Mouse (Mus musculus): ENCODE results near the gene P2rx3. TPM values are rescaled to one million over a fixed set of nuclear protein-coding genes. Genes with fewer than 3 reads are reported as not detected.

The P2rx3 gene
- polyA plus RNA-seq, 1 experiment from 2014 or later, result 19.3 TPM

DNA sequence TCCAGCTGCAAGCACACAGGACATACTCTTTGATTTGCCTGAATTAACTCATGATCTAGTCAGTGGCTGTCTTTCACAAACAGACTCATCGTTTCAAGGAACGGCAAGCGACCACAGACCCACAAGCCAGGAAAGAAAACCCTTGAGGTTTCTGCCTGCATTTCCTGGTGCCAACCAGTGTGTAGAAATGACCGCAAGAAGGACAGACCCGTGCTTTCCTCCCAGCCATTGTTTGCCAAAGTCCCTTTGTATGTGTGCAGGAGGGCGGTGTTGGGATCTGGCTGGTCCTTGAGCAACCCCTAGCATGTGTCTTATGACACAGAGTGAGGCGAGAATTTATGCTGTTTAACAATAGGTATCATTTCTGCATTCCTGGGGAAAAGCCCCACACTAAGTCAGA lies 3.1 kb downstream of the P2rx3 start:
- no peak overlapping the region for H3K9ac ChIP-seq
- H3K36me3 ChIP-seq, result no peaks in the 10 kb centered on the region
- no peak overlapping the region for H3K4me3 ChIP-seq
- no peak overlapping the region for H3K27ac ChIP-seq
- H3K27me3 ChIP-seq, result no peaks in the 10 kb centered on the region
- no peaks in the 10 kb centered on the region for H3K9me3 ChIP-seq
- H3K4me2 ChIP-seq, result no peak overlapping the region
- ATAC-seq (ENCODE audit: low FRiP score), result no peak
- 83% methylated on average over 7 of the region's 7 CpGs for WGBS
- peaks cover 21% of the 10 kb centered on the region for H3K4me1 ChIP-seq (replicated peaks)

DNA sequence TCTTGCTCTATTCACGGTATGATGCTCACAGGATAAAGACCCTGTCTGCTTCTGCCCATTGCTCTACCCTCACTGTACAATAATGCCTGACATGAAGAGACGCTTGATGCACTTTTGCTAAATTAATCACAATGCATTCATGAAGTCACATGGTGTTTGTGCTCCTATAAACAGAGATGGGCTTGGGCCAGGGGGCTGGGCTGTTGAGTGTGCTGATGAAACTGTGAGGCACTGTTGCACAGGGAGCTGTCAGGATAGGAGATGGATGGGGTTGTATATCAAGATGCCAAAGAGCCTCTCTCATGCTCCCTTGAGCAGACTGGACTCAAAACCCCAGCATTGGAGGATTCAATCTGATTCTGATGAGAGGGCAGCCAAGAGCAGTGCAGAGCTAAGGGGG lies 4.1 kb downstream of the P2rx3 start:
- no peaks in the 10 kb centered on the region for H3K27me3 ChIP-seq
- H3K27ac ChIP-seq, result no peak overlapping the region
- peaks cover 16% of the 10 kb centered on the region for H3K4me1 ChIP-seq (replicated peaks)
- 82% methylated on average over 2 of the region's 2 CpGs for WGBS
- H3K4me2 ChIP-seq, result no peak overlapping the region
- no peak overlapping the region for H3K4me3 ChIP-seq
- H3K36me3 ChIP-seq, result no peaks in the 10 kb centered on the region
- no peaks in the 10 kb centered on the region for H3K9me3 ChIP-seq
- ATAC-seq (ENCODE audit: low FRiP score), result no peak
- no peak overlapping the region for H3K9ac ChIP-seq

DNA sequence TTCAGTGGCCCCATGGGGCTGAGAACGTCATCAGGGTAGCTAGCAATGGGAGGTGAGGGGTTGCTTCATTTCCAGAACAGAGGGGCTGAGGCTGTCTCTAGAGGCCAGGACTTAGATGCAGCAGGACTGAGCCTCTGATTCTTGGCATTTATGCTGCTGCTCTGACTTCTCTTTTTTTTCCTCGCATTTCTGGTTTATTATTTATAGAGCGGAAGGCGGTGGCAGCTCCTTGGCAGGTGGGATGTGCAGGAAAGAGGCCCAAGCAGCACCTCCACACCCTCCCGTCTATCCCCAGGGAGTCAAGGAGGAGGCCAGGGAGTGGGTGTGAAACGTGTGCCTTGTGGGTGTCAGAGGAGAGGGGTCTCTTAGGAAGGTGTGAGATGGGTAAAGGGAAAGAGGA lies 6.3 kb downstream of the P2rx3 start:
- Histone ChIP-seq H3K36me3 (no peaks in the 10 kb centered on the region), H3K9me3 (no peaks in the 10 kb centered on the region), H3K4me1 (replicated peaks) (peaks cover 4% of the 10 kb centered on the region), H3K4me2 (no peak overlapping the region), H3K4me3 (no peak overlapping the region), H3K27me3 (0 out of 2 replicates have a peak, but pooled peaks cover 3% of the 10 kb centered on the region), H3K27ac (no peak overlapping the region), H3K9ac (no peak overlapping the region)
- ATAC-seq (ENCODE audit: low FRiP score), result no peak
- 74% methylated on average over 6 of the region's 6 CpGs for WGBS

DNA sequence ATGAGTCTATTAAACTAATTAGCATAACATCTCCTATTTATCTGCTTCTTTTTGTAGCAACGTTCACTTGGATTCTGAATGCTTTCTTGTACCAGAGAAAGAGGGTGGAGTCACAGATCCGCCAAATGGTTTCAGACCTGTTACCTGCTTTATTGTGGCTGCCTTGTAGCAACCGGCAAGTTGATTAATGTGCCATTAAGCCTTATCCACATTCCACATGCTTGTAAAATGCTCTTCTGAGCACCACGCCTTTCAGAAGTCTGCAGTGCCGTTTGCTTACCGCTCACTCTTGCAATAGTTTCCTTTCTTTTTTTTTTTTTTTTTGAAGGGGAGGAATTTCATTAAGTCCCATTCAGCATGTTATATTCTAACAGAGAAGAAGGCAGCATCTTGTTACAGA lies 7.4 kb downstream of the P2rx3 start:
- Histone ChIP-seq H3K9ac (no peak overlapping the region), H3K4me2 (no peak overlapping the region), H3K27me3 (0 out of 2 replicates have a peak, but pooled peaks cover 3% of the 10 kb centered on the region), H3K9me3 (no peaks in the 10 kb centered on the region), H3K4me3 (no peak overlapping the region), H3K36me3 (no peaks in the 10 kb centered on the region), H3K4me1 (replicated peaks) (no peaks in the 10 kb centered on the region), H3K27ac (no peak overlapping the region)
- ATAC-seq (ENCODE audit: low FRiP score), result no peak
- WGBS, result 56% methylated on average over 6 of the region's 6 CpGs

DNA sequence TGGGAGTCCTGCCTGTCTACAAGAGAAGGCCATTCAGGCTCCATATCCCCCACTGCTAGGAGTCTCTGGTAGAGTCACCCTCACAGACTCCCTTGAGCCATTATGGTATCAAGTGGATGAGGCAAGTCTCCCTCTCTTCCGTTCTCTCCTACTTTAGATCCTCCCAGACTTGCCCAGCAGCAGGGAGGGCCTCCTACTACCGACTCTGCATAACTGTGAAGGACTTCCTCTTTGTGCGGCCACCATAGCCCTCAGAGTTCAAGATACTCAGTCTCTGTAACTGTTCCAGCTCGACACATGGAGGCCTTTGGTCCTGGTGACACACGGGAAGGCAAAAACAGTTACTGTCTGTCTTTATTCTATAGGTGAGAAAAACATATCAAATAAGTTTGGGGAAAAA lies 10.0 kb downstream of the P2rx3 start:
- Histone ChIP-seq H3K4me1 (replicated peaks) (no peaks in the 10 kb centered on the region), H3K4me2 (no peak overlapping the region), H3K27ac (no peak overlapping the region), H3K4me3 (no peak overlapping the region), H3K9me3 (no peaks in the 10 kb centered on the region), H3K27me3 (0 out of 2 replicates have a peak, but pooled peaks cover 3% of the 10 kb centered on the region), H3K9ac (no peak overlapping the region), H3K36me3 (no peaks in the 10 kb centered on the region)
- 79% methylated on average over 5 of the region's 5 CpGs for WGBS
- ATAC-seq (ENCODE audit: low FRiP score), result no peak

DNA sequence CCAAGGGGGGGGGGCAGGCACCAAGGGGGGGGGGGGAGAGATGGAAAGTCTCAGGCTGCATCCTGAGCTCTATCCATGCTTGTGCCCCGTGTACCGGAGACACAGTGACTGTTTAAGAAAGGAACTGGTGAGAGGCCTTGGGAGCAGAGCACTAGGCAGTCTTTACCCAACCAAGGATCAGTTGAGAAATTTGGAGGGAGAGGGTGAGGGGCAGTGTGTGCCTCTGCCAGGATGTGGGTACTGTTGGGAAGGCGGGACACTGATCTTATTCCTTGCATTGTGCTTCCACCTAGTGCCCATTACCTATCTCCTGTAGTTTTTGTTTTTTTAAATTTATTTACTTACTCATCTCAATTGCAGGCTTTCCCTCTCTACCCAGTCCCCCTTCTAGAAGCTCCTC lies 11.1 kb downstream of the P2rx3 start:
- no peak overlapping the region for H3K4me3 ChIP-seq
- 0 out of 2 replicates have a peak, but pooled peaks cover 3% of the 10 kb centered on the region for H3K27me3 ChIP-seq
- no peaks in the 10 kb centered on the region for H3K9me3 ChIP-seq
- H3K36me3 ChIP-seq, result no peaks in the 10 kb centered on the region
- WGBS, result 85% methylated on average over 3 of the region's 3 CpGs
- H3K27ac ChIP-seq, result no peak overlapping the region
- H3K9ac ChIP-seq, result no peak overlapping the region
- no peak for ATAC-seq (ENCODE audit: low FRiP score)
- H3K4me2 ChIP-seq, result no peak overlapping the region
- H3K4me1 ChIP-seq (replicated peaks), result no peaks in the 10 kb centered on the region

DNA sequence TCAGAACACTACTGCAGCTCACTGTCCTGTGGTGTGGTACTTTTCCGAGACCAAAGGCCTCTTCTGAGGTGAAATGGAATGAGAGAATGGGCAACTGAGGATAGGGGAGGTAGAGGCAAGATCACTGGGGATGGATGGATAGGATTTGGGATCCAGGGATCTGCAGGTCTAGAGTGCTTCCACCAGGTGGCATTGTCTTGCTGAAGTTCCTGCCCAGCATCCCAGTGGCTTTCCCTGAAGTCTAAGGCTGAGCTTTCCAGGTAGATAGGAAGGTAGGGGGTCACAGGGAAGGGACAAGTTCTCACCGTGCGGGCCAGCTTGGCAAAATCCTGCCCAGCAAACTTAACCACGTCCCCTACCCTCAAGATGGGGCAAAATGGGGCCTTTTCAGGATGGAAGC lies 15.2 kb downstream of the P2rx3 start:
- no peaks in the 10 kb centered on the region for H3K9me3 ChIP-seq

DNA sequence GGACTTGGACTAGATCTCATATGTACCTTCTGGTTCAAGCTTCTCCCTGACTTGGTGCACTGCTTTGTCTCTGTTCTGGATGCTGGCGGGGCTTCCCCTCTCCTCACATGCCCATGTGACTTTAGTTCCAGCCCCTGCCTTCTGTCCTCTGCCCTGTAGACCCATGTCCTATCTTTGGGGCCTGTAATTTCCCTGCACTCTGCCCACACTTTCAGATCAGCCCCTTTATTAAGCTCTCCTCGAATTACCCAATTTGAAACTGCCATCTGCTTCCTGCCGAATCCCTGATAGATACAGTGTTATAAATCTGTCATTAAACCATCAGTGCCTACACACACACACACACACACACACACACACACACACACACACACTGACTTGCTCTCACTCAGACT lies 22.7 kb downstream of the P2rx3 start:
- Histone ChIP-seq H3K9me3 (no peaks in the 10 kb centered on the region), H3K27me3 (no peaks in the 10 kb centered on the region), H3K36me3 (no peaks in the 10 kb centered on the region), H3K9ac (no peak overlapping the region), H3K4me3 (no peak overlapping the region), H3K27ac (no peak overlapping the region), H3K4me1 (replicated peaks) (no peaks in the 10 kb centered on the region), H3K4me2 (no peak overlapping the region)
- no peak for ATAC-seq (ENCODE audit: low FRiP score)
- WGBS, result 67% methylated on average over 3 of the region's 3 CpGs

More for the DNA sequence above, 15.2 kb downstream of the P2rx3 start:
- Histone ChIP-seq H3K4me2 (no peak overlapping the region), H3K4me1 (replicated peaks) (no peaks in the 10 kb centered on the region), H3K36me3 (no peaks in the 10 kb centered on the region), H3K27ac (no peak overlapping the region), H3K27me3 (no peaks in the 10 kb centered on the region), H3K4me3 (no peak overlapping the region), H3K9ac (no peak overlapping the region; the same call in 1 of the 2 replicates)
- ATAC-seq (ENCODE audit: low FRiP score), result no peak; the same call in 1 of the 2 replicates
- 19% methylated on average over 4 of the region's 4 CpGs for WGBS

DNA sequence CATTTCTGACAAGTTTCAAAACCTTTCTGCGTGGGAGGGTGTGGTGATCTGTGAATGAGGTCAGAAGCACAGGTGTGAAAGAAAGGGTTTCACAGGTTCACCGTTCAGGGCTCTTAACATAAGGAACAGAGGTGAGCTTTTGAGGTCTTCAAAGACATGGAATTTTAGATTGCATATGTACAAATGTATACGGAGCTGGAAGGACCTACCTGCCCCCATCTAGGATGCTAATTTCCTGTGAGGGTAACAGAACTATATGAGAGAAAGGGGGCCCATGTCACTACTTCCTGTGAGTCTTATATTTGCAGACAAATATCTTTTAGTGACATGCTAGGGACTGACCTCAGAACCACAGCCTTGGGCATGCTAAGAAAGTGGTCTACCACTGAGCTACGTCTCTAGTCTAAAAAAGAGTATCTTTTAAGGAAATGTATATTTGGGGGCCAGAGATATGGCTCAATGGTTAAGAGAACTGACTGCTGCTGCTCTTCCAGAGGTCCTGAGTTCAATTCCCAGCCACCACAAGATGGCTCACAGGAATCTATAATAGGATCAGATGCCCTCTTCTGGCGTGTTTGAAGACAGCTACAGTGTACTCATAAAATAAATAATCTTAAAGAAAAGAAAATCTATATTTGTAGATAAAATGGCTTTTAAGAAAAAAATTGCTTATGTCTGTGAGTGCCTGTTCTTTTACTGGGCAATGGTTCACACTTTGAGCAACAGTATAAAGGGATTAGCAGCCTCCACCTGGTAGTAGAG lies 23.3 kb downstream of the P2rx3 start:
- Histone ChIP-seq H3K9me3 (no peaks in the 10 kb centered on the region), H3K27ac (no peak overlapping the region), H3K4me2 (no peak overlapping the region), H3K4me3 (no peak overlapping the region), H3K4me1 (replicated peaks) (no peaks in the 10 kb centered on the region), H3K36me3 (no peaks in the 10 kb centered on the region), H3K27me3 (no peaks in the 10 kb centered on the region), H3K9ac (no peak overlapping the region)
- no peak for ATAC-seq (ENCODE audit: low FRiP score)
- 86% methylated on average over 5 of the region's 5 CpGs for WGBS

DNA sequence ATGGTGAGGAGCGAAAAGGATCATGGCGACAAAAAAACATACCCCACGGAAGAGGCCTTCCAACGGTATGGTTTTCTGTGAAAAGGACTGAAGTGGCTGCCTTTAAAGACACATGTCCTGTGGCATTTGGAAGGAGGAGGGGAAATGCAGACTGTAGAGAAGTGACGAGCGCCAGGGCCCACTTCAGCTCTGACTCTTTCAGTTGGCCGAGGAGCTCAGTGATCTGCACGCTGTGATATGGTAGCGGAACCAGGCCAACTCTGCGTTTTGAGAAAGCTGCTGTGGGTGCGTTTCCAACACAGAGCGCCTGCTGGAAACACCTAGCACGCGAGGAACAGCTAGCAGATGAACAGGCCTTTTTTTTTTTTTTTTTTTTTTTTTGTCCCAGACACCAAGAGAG lies 24.6 kb downstream of the P2rx3 start:
- Histone ChIP-seq H3K4me2 (no peak overlapping the region), H3K4me1 (replicated peaks) (no peaks in the 10 kb centered on the region), H3K9ac (no peak overlapping the region), H3K9me3 (no peaks in the 10 kb centered on the region), H3K27ac (no peak overlapping the region), H3K36me3 (no peaks in the 10 kb centered on the region), H3K27me3 (no peaks in the 10 kb centered on the region), H3K4me3 (no peak overlapping the region)
- no peak for ATAC-seq (ENCODE audit: low FRiP score)
- 89% methylated on average over 14 of the region's 14 CpGs for WGBS

DNA sequence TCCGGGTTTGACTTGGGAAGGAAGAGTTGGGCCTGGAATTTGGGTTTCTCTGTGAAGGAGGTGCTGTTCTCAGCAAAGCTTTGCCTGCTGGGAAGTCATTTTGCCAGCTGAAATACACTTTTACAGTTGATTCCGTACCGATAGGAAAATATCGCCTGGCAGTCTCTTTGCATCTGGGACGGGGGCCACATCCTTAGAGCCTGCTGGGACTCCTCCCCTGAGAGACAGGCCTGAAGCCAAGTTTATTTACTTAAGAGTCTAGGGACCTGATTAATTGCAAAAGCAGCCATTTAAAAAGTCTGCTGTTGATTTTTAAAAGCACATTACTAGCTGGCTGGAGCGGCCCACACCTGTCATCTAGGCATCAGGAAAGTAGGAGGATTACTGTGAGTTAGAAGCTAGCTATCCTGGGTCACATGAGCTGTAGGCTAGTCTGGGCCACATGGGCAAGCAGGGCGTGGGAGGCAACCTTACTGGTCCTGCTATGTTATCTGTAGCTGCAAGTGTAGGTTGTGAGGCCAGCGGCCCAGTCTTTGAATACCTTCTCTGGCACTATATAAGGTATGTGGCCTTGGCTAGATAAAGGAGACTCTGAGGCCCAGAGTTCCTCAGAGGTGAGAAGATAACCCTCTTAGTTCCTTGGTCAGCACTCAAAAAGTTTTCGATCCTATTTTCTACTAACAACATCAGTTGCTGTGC lies 25.2 kb downstream of the P2rx3 start:
- no peak overlapping the region; the same call in 1 of the 2 replicates for H3K9ac ChIP-seq
- H3K4me1 ChIP-seq (replicated peaks), result no peaks in the 10 kb centered on the region
- H3K27ac ChIP-seq, result no peak overlapping the region
- H3K4me3 ChIP-seq, result no peak overlapping the region
- 81% methylated on average over 9 of the region's 9 CpGs for WGBS
- no peaks in the 10 kb centered on the region for H3K27me3 ChIP-seq
- H3K9me3 ChIP-seq, result no peaks in the 10 kb centered on the region
- no peaks in the 10 kb centered on the region for H3K36me3 ChIP-seq
- ATAC-seq (ENCODE audit: low FRiP score), result no peak
- H3K4me2 ChIP-seq, result no peak overlapping the region

DNA sequence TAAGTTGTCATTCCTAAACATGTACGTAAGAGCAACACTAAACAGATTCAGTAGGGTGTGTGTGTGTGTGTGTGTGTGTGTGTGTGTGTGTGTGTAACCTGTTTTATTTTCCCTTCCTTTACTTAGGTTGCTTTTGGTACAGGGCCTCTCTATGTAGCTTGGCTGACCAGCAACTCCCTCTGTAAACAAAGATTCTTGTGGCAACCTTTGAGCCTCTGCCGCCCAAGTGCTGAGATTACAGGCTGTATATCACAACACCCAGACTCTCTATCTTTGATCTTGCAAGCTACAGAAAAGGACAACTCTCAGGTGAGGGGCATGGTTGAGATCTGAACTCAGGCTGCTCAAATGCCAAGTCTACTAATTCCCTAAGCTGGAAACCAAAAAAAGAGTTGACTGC lies 28.1 kb downstream of the P2rx3 start:
- Histone ChIP-seq H3K4me2 (no peak overlapping the region), H3K36me3 (no peaks in the 10 kb centered on the region), H3K4me3 (no peak overlapping the region), H3K4me1 (replicated peaks) (no peaks in the 10 kb centered on the region), H3K27ac (no peak overlapping the region), H3K9ac (no peak overlapping the region), H3K9me3 (no peaks in the 10 kb centered on the region), H3K27me3 (no peaks in the 10 kb centered on the region)
- 81% methylated on average over 2 of the region's 2 CpGs for WGBS
- ATAC-seq (ENCODE audit: low FRiP score), result no peak

DNA sequence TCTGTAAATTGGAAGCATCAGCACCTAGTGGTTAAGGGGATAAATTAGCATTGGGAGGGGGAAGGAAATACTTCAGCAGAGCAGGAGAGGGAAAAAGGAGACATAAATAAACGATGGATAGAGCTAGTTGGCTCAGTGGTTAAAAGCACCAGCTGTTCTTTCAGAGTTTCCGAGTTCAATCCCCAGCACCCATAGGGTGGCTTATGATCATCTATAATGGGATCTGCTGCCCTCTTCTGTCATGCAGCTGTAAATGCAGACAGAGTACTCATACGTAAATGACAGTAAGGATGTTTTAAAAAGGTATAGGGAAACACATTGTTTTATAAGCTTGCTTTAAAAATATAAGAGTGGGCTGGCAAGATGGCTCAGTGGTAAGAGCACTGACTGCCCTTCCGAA lies 29.5 kb downstream of the P2rx3 start:
- no peak for ATAC-seq (ENCODE audit: low FRiP score)
- 25% methylated on average over 4 of the region's 4 CpGs for WGBS

More for the DNA sequence above, 29.5 kb downstream of the P2rx3 start:
- Histone ChIP-seq H3K4me1 (replicated peaks) (no peaks in the 10 kb centered on the region), H3K36me3 (no peaks in the 10 kb centered on the region), H3K27me3 (no peaks in the 10 kb centered on the region), H3K27ac (no peak overlapping the region), H3K4me2 (no peak overlapping the region), H3K4me3 (no peak overlapping the region), H3K9me3 (no peaks in the 10 kb centered on the region), H3K9ac (no peak overlapping the region)
